Mouse (Mus musculus) forebrain, embryonic 14.5 days (tissue): ENCODE measurements at regions not wholly inside any gene's neighbourhood (a gene's known extent, or its start where the extent isn't known, plus 50 kb on each side); places are given as distances from the start of the nearest gene placed in this dataset.
A peak's percentile ranks its signal among the peaks of the same experiment; 100 is the strongest.

ENCODE experiments used
- ATAC-seq: fragments of 200-750 bp; cut with Nextera tagmentation; 2 replicates; pipeline ENCODE4 v1.8.0; 2017; ENCODE audit warnings: mild to moderate bottlenecking, moderate library complexity
- DNase-seq: peaks from one replicate; pipeline ENCODE4 v3.0.0-alpha.2; 2015; ENCODE audit warnings: low spot score
- H3K27ac ChIP-seq: fragments of 300-500 bp; sonication (generic); 2 replicates; pipeline ENCODE4 v1.5.1; 2014; ENCODE audit warnings: low read depth, mild to moderate bottlenecking, control low read depth, low read length, moderate library complexity
- H3K27me3 ChIP-seq: fragments of 300-500 bp; sonication (generic); replicated peaks from 2 replicates; pipeline ENCODE4 v1.6.1; 2014; ENCODE audit warnings: low read length, control low read depth, mixed read lengths; ENCODE audit not compliant: control insufficient read depth, insufficient read depth
- H3K36me3 ChIP-seq: fragments of 300-500 bp; sonication (generic); 2 replicates; pipeline ENCODE4 v1.6.1; 2014; ENCODE audit warnings: low read length, control low read depth; ENCODE audit not compliant: control insufficient read depth, insufficient read depth
- H3K4me1 ChIP-seq: fragments of 300-500 bp; sonication (generic); 2 replicates; pipeline ENCODE4 v1.6.1; 2014; ENCODE audit warnings: antibody characterized with exemption, low read length, control low read depth; ENCODE audit not compliant: control insufficient read depth, insufficient read depth
- H3K4me2 ChIP-seq: fragments of 300-500 bp; sonication (generic); 2 replicates; pipeline ENCODE4 v1.6.1; 2014; ENCODE audit warnings: mild to moderate bottlenecking, control low read depth, low read length
- H3K4me3 ChIP-seq: fragments of 300-500 bp; sonication (generic); 2 replicates; pipeline ENCODE4 v1.5.1; 2014; ENCODE audit warnings: low read depth, low read length, control low read depth
- H3K9ac ChIP-seq: fragments of 300-500 bp; sonication (generic); 2 replicates; pipeline ENCODE4 v1.6.1; 2014; ENCODE audit warnings: mild to moderate bottlenecking, low read length, control low read depth, moderate library complexity
- H3K9me3 ChIP-seq: fragments of 300-500 bp; sonication (generic); replicated peaks from 2 replicates; pipeline ENCODE4 v1.6.1; 2016; ENCODE audit warnings: low read length, control low read depth, mixed read lengths; ENCODE audit not compliant: control insufficient read depth
- WGBS: fragments of 180-500 bp; shearing (Covaris S2); extraction: QIAGEN DNeasy Blood & Tissue Kit; methylation state at CpG from one replicate; pipeline ENCODE4 v1.1.7; 2014; 5-methylcytosine and 5-hydroxymethylcytosine counted together

DNA sequence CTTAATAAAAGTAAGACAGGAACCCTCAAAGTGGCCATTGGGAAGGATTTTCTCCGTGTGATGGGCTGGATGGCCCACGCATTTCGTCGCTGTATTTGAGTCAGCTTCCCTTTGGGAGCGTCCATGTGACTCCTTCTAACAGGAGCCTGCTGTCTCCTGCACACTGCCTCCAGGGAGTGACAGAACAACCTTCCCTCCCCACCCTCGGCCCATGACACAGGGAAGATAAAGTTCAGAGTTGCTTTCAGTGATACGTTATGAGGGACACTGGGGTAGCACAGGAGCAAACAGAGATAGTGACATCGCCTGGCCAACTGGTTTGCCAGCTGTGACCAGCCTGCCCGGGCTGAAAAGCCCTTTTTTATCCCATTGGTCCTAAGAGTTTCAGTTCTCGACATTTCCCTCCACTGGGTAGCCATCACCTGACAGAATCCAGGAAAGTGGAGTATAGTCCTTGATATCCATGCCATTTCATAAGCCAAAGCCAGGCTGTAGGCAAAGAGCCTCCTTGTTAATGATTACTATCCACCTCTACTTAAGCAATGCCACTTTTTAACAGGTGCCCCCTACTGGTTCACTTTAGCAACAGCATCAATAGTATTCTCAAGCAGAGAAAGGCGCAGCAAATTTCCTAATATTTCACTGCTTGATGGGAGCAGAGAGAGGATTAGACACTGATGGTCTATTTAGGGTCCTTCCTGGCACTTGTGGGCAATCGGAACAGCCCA lies 180.5 kb downstream of the Trim29 start:
- ATAC-seq (no peak), DNase-seq (peak; percentile 65)
- H3K36me3 ChIP-seq: no peaks in the 10 kb centered on the region
- 78% methylated on average over 12 of the region's 12 CpGs for WGBS
- H3K9ac ChIP-seq: no peak overlapping the region
- no peaks in the 10 kb centered on the region for H3K9me3 ChIP-seq
- H3K27me3 ChIP-seq: no peaks in the 10 kb centered on the region
- H3K4me3 ChIP-seq: no peak overlapping the region
- H3K27ac ChIP-seq: no peak overlapping the region
- no peaks in the 10 kb centered on the region for H3K4me1 ChIP-seq
- H3K4me2 ChIP-seq: no peak overlapping the region

GRCm38 (mm10) chr9:43492236-43493000 lies 181.8 kb downstream of the Trim29 start:
- Histone ChIP-seq H3K9me3 (no peaks in the 10 kb centered on the region), H3K36me3 (no peaks in the 10 kb centered on the region), H3K4me2 (no peak overlapping the region), H3K9ac (no peak overlapping the region), H3K27me3 (no peaks in the 10 kb centered on the region), H3K27ac (no peak overlapping the region), H3K4me3 (no peak overlapping the region), H3K4me1 (no peaks in the 10 kb centered on the region)
- ATAC-seq: no peak
- WGBS: 57% methylated on average over 7 of the region's 7 CpGs
- DNase-seq: no peak

DNA sequence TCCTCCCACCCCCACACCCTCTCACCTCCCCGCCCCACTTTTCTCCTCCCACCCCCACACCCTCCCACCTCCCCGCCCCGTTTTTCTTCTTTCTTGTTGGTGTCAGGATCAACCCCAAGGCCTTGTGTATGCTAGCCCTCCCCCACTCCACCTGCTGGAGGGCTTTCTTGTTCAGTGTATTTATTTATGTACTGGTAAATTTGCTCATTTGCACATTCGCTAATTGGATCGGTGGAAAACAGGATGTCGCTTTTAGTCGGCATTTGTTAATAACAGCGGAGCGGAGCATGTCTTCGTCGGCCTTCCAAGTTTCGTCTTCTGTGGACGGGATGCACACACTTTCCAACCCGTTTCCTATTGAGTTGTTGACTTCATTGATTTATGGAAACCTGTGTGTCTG lies 187.9 kb downstream of the Trim29 start:
- H3K4me3 ChIP-seq: no peak overlapping the region
- peak; percentile 69 for DNase-seq
- no peak overlapping the region for H3K4me2 ChIP-seq
- H3K4me1 ChIP-seq: no peaks in the 10 kb centered on the region
- WGBS: 32% methylated on average over 14 of the region's 14 CpGs
- no peaks in the 10 kb centered on the region for H3K9me3 ChIP-seq
- no peak overlapping the region for H3K27ac ChIP-seq
- H3K9ac ChIP-seq: no peak overlapping the region
- H3K36me3 ChIP-seq: no peaks in the 10 kb centered on the region
- H3K27me3 ChIP-seq: no peaks in the 10 kb centered on the region
- ATAC-seq: no peak

DNA sequence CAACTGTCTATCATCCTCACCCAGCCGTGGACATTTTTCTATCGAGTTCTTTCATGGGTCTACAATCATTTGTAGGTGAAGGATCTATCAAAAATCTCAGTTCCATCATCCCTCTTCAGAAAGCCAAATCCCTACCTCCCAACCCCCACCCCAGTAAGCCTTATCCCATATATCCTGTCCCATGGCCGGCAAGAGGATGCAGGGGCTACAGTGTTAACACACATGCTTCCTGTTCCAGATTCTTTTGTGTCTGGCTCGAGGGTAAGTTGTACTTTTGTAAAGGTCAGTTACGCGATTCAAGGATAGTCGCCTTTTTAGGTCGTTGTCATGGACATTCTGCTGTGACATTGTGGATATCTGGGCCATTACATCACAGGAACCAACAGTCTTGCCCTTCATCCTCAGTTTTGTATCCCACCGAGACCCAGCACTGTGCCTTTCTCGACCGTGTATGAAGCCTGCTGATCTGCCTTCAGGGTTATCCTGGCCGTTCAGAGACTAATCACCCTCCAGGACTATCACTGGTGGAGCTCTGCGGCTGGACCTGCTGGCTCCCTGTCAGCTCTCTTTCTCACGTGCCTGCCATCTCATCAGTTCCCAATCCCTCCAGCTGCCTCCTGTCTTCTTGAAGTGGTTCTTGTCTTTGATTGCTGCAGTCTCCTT lies 193.8 kb downstream of the Trim29 start:
- no peak overlapping the region for H3K9ac ChIP-seq
- H3K4me2 ChIP-seq: no peak overlapping the region
- H3K27me3 ChIP-seq: no peaks in the 10 kb centered on the region
- peaks cover 8% of the 10 kb centered on the region for H3K4me1 ChIP-seq
- H3K36me3 ChIP-seq: no peaks in the 10 kb centered on the region
- no peak overlapping the region for H3K4me3 ChIP-seq
- no peak overlapping the region; the same call in 1 of the 2 replicates for H3K27ac ChIP-seq
- no peaks in the 10 kb centered on the region for H3K9me3 ChIP-seq
- DNase-seq (no peak), ATAC-seq (no peak)
- WGBS: 64% methylated on average over 14 of the region's 14 CpGs

DNA sequence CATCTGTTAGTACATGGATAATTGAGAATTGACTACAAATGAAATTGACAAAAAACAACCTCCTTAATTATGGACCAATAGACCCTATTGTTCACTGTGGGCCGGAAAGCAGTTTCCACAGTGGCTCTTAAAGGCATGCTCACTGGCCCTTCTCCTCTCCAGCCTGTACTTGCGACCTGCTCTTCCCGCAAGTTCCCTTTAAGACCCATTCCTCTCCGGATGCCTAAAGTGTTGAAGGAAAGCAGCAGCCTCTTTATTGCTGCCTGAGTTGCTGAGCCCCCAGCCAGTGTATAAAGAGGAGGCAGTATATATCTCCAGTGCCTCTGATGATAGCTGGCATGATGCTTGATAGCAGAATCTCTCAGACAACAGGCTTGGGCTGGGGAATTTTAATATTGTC lies 195.2 kb downstream of the Trim29 start:
- WGBS: 21% methylated on average over 4 of the region's 4 CpGs
- no peak overlapping the region for H3K4me2 ChIP-seq
- peak; percentile 45 for DNase-seq

DNA sequence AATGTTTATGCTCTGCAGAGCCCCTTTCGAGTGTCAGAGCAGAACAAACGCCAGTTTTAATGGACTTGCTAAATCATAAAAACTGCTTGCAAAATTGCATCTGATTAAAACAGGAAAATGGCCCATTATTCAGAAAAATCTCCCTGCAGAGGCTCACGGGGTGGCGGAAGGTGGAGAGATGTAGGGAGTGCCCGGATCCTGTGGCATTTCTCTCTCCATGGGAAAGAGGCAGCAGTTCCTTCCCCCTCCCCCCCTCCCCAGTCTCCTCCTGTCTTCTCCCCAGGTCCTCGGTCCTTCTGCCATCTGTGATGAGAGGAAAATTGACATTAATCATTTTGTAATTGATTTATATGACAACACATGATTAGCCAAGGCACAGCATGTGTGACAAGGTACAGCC lies 195.6 kb downstream of the Trim29 start:
- DNase-seq: no peak

More for the DNA sequence above, 195.2 kb downstream of the Trim29 start:
- Histone ChIP-seq H3K9me3 (no peaks in the 10 kb centered on the region), H3K9ac (no peak overlapping the region; the same call in 1 of the 2 replicates), H3K4me3 (no peak overlapping the region), H3K4me1 (peaks cover 8% of the 10 kb centered on the region), H3K27me3 (no peaks in the 10 kb centered on the region), H3K36me3 (no peaks in the 10 kb centered on the region), H3K27ac (no peak overlapping the region; the same call in 1 of the 2 replicates)
- ATAC-seq: no peak

GRCm38 (mm10) chr9:43512806-43513205 lies 202.2 kb downstream of the Trim29 start:
- Histone ChIP-seq H3K27me3 (no peaks in the 10 kb centered on the region), H3K9me3 (no peaks in the 10 kb centered on the region), H3K27ac (no peak overlapping the region), H3K9ac (no peak overlapping the region), H3K36me3 (no peaks in the 10 kb centered on the region), H3K4me1 (no peaks in the 10 kb centered on the region), H3K4me3 (no peak overlapping the region), H3K4me2 (no peak overlapping the region)
- WGBS: 71% methylated on average over 6 of the region's 6 CpGs
- ATAC-seq: no peak
- DNase-seq: no peak

More for the DNA sequence above, 195.6 kb downstream of the Trim29 start:
- H3K36me3 ChIP-seq: no peaks in the 10 kb centered on the region
- WGBS: 48% methylated on average over 6 of the region's 6 CpGs
- ATAC-seq: no peak
- H3K27me3 ChIP-seq: no peaks in the 10 kb centered on the region
- H3K4me1 ChIP-seq: peaks cover 8% of the 10 kb centered on the region
- H3K9me3 ChIP-seq: no peaks in the 10 kb centered on the region
- H3K9ac ChIP-seq: no peak overlapping the region; the same call in 1 of the 2 replicates
- no peak overlapping the region for H3K4me3 ChIP-seq
- no peak overlapping the region for H3K4me2 ChIP-seq
- no peak overlapping the region; the same call in 1 of the 2 replicates for H3K27ac ChIP-seq

DNA sequence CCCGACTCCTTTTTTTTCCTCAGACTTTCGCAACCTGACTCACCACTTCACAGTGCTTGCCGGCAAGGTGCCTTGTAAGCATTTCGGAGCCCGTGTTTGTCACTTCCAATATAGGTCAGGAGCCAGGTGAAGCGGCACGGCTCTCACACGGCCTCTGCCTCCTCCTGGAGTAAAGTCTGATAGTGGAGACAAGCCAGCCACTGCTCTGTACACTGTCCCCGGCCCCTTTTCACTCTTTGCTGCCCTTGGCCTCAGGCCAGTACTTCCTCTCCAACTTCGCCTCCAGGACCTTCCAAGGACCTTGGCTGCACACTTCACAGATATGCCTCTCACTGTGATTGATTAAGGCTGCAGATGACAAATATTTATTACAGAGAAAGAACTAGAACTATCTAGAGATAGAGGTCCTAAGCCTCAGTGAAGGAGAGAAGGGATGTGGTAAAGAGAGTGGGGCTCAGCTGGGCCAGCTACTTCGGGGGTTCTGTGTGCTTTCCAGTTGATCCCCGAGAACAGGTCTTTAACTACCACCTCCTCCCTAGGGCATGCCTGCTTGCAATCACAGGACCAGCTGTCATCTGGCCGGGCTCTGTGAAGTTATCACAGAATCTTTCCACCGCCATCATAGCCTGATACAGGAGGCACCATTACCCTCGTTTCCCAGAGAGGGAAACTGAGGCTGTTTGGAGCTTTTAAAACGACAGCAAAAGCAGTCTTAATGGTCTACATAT lies 204.2 kb downstream of the Trim29 start:
- Histone ChIP-seq H3K9me3 (no peaks in the 10 kb centered on the region), H3K4me3 (no peak overlapping the region), H3K9ac (no peak overlapping the region), H3K36me3 (no peaks in the 10 kb centered on the region), H3K27ac (no peak overlapping the region), H3K27me3 (no peaks in the 10 kb centered on the region), H3K4me2 (no peak overlapping the region), H3K4me1 (no peaks in the 10 kb centered on the region)
- 88% methylated on average over 16 of the region's 16 CpGs for WGBS
- DNase-seq (no peak), ATAC-seq (no peak)
